Mouse (Mus musculus): ENCODE measurements around the gene Cacna2d2.
A peak's percentile ranks its signal among the peaks of the same experiment; 100 is the strongest.

Gene Cacna2d2

GRCm38 (mm10) chr9:107462907-107463306 lies 63.5 kb downstream of the Cacna2d2 start:
- DNase-seq (ENCODE audit: low read depth) = no peak

DNA sequence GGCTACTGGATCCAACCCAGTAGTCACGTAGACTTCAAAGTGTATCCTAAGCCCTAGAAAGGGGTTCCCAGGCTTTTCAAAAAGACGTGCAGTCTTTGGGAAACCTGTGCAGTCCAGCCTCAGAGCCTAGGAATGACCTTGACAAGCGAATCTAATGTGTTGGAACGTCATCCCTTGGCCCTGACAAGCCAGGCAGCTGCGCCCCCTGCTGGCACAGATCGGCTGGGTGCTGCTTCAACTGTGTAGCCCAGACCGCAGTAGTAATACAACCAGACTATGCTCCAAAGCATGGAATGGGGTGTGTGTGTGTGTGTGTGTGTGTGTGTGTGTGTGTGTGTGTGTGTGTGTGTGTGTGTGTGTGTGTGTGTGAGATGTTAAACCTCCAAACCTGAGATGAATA lies 64.1 kb downstream of the Cacna2d2 start:
- DNase-seq (ENCODE audit: low read depth) = peak; percentile 53

DNA sequence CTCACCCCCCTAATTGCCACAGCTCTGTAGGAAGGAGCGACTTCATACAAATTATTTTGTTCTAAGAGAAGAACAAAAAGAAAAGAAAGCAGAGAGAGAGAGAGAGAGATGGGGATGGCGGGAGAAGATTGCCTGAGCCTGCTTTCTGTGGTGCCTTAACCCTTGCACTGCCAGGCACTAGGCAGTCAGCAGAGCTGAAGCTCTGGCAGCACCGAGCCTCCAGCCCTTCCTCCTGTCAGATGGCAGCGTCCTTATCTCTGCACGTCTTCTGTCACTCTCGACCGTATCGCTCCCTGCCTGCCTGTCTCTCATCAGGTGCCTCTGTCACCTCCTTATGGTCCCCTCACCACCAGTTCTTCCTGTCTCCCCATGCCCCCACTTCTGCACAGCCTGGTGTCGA lies 64.7 kb downstream of the Cacna2d2 start:
- no peak for DNase-seq (ENCODE audit: low read depth)

DNA sequence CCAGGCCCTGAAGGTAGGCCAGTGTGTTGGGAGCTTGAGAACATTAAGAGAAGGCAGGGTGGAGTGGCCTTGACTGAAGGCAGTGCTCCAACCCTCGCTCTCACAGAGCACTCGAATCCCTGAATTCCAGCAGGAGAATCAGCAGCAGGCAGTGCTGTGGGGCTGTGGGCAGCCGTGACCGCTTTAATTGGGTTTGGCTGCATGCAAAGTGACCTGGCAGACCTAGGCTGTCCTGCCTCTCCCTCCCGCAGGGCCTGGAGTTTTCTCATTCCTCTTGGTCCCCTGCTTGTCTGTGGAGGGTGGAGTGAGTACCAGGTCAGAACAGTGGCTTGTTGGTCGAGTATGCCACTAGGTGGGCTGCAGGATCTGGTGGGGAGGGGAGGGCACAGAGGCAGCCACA lies 66.2 kb downstream of the Cacna2d2 start:
- no peak for DNase-seq (ENCODE audit: low read depth)

GRCm38 (mm10) chr9:107469213-107469795 lies 69.9 kb downstream of the Cacna2d2 start:
- no peak for DNase-seq (ENCODE audit: low read depth)

DNA sequence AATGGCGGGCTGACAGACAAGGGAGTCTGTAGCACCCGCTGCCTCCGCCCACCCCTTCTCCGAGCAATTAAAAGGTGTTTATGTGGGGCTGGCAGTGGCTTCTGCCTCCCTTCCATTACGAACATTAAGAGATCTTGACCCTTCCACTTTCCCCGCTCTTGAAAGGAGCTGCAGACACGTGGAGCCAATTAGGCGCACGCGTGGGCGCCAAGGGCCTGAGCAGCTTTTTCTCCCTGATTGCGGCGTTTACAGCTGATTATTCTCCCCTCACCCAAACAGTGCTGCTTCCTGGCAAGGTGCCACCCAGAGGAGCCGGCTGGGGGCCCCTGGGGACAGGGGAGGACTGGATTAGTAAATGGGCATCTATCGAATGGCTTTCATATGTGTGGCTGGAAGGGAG lies 71.0 kb downstream of the Cacna2d2 start:
- no peak for DNase-seq (ENCODE audit: low read depth)

DNA sequence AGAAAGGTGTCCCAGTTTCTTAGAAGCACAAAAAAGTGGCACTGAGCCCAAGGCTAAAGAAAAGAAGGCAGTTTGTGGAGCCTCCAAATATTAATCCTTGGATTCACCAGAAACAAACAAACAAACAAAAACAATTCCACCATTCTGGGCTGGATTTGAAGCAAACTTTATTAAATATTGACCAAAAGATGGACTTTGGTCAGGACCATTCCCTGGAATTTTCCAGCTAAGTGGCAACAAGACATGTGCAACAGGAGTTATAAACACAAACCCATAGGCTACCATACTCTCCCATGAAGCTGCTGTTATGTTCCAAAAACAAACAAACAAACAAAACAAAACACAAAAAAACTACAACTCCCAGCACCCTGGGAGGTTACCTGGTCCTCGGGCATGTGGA lies 74.6 kb downstream of the Cacna2d2 start:
- DNase-seq (ENCODE audit: low read depth) = no peak

GRCm38 (mm10) chr9:107478979-107479378 lies 79.6 kb downstream of the Cacna2d2 start:
- no peak for DNase-seq (ENCODE audit: low read depth)

DNA sequence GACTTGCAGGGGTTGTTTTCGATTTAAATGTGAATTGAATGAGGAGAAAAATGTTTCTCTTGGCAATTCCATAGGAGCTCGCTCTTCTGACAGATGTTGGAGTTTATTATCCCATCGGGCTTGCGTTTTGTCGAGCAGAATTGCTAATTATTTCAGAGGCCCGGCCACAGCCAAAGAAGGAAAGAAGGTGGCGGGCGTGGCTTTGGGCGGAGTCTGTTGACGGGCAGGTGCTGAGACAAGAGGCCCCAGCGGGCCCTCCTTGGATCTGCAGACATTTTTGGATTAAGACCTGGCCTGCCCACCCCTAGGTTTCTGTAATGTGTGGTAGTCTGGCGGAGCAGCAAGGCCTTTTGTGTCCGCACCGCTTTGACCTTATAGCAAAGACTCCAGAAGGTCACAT lies 80.2 kb downstream of the Cacna2d2 start:
- DNase-seq (ENCODE audit: low read depth) = no peak

GRCm38 (mm10) chr9:107480477-107481069 lies 81.2 kb downstream of the Cacna2d2 start:
- no peak for DNase-seq (ENCODE audit: low read depth)

GRCm38 (mm10) chr9:107481340-107481739 lies 81.9 kb downstream of the Cacna2d2 start:
- DNase-seq (ENCODE audit: low read depth) = no peak

DNA sequence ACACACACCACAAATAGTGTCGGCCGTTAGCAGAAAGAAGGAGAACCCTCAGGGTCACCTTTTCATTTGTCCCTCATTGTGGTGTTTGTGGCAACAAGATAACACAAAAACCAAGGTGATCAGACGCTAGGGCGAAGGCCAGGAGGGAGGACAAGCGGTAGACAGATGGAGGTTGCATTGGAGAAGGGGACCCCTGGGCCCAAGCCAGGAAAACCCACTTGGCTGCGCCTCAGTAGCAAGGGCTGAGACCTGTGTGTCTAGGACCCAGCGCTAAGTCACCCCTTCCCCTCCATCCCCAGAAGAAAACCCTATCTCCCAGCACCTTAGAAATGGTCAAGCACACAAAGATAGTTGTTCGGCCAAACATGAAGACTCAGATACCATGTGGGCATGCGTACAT lies 82.6 kb downstream of the Cacna2d2 start:
- DNase-seq (ENCODE audit: low read depth) = no peak

DNA sequence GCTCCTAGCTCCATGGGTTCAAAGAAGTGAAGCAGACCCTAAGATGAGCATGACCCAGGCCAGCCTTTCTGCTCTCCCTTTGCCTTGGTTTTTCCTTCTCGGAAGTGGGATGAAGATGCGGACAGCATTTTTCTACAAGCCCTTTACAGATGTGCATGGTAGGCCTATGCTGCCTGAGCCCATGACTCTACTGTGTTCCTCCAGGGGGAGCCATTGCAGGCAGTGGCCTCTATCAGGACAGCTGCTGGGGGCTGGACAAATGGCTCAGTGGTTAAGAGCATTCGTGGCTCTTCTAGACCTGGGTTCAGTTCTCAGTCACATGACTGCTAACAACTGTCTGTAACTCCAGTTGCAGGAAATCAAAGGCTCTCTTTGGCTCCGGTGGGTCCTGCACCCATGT lies 83.4 kb downstream of the Cacna2d2 start:
- peak; percentile 16 for DNase-seq (ENCODE audit: low read depth)

GRCm38 (mm10) chr9:107483714-107484113 lies 84.3 kb downstream of the Cacna2d2 start:
- no peak for DNase-seq (ENCODE audit: low read depth)

GRCm38 (mm10) chr9:107484302-107484701 lies 84.9 kb downstream of the Cacna2d2 start:
- no peak for DNase-seq (ENCODE audit: low read depth)

DNA sequence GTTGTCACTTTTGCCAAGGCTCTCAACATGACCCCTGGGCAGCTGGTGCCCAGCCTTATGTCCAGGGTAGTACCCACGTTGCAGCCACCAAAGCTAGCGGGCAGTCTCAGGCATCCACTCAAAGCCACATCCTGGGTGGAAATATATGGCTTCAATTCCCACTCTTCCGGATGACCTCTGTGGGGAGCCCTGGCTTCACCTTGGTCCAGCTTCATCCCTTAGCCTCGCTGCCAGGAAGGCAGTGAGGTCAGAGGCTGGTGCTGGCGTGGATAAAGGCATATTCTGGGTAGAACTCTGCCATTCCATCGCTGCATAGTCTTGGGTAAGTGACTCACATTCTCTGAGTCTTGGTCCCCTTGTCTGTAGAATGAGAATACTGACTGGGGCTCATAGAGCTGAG lies 85.4 kb downstream of the Cacna2d2 start:
- DNase-seq (ENCODE audit: low read depth) = no peak

DNA sequence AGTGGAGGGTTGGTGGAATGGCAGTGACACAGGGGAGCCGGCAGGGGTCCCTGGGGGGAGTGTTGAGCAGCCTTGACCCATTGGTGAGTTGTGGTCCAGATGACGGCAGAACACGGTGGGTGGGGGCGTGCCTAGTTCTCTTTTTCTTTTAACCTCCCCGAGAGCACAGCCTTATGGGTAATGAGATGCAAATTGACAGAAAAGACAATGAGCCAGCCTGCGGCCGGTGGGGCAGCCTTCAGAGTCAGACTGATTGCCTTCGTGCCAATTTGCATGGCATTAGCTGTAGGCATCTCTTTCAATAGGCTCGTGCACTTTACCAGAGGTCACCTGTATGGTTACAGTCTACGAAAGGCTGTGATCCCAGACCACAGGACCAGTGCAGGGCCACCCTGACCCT lies 86.7 kb downstream of the Cacna2d2 start:
- no peak for DNase-seq (ENCODE audit: low read depth)

GRCm38 (mm10) chr9:107486507-107487225 lies 87.3 kb downstream of the Cacna2d2 start:
- peak; percentile 53 for DNase-seq (ENCODE audit: low read depth)

DNA sequence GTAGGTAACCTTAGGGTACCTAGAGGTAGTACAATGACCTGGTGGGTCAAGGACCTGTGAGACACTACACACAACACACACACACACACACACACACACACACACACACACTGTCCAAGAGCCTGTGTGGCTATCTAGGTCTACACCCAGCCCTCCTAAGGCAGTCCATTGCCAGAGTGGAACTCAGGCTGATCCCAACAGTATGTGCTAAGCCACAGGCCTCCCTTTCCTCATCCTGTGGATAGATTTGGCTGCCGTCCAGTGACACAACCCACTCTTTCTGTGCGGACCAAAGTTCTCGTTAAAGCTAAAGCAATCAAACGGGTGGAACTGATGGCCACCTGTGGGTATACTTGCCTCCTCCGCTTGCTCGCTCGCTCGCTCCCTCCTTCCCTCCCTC lies 90.7 kb downstream of the Cacna2d2 start:
- DNase-seq (ENCODE audit: low read depth) = peak; percentile 9

- DNase-seq (ENCODE audit: low read depth) = no peak
These were observed 91.2 kb downstream of the Cacna2d2 start for GRCm38 (mm10) chr9:107490625-107491024.

GRCm38 (mm10) chr9:107493511-107493910 lies 94.1 kb downstream of the Cacna2d2 start:
- DNase-seq (ENCODE audit: low read depth) = no peak

DNA sequence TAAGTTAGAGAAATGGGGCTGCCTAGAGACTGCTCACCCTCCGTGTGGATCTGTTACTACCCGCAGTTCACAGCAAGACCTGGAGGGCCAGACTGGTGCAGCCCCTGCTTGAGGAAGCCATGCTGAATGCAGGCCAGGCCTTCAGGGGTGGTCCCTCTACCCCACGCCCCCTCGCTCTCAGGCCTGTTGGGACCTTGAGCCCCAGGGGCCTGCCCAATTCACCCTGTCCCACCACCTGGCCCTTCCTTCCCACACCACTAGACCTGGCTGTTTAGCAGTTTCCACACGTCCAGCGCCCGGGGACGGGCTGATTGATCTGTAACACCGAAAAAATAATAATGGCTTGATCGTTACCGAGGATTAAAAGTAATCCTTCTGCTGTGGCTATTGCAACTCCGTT lies 94.8 kb downstream of the Cacna2d2 start:
- DNase-seq (ENCODE audit: low read depth) = no peak

DNA sequence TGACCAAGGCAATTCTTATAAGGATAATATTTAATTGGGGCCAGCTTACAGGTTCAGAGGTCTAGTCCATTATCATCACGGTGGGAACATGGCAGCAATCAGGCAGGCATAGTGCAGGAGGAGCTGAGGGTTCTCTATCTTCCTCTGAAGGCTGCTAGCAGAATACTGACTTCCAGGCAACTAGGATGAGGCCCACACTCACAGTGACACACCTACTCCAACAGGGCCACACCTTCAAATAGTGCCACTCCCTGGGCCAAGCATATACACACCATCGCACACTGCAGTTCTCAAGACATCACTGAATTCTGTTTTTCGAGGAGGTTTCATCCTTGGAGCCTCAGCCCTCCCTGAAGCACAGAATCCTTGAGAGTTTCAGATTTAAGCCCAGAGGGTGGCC lies 96.9 kb downstream of the Cacna2d2 start:
- DNase-seq (ENCODE audit: low read depth) = no peak
